Mouse (Mus musculus) liver, embryonic 14.5 days (tissue): ENCODE data around the gene Cgnl1.

Source experiments
- CTCF ChIP-seq: IDR thresholded peaks from 2 replicates; pipeline ENCODE4 v1.5.1; 2016; ENCODE audit warnings: antibody characterized with exemption, low read depth, control low read depth
- EP300 ChIP-seq: IDR thresholded peaks from 2 replicates; pipeline ENCODE4 v1.6.1; 2016; ENCODE audit warnings: antibody characterized with exemption, low read depth

DNA sequence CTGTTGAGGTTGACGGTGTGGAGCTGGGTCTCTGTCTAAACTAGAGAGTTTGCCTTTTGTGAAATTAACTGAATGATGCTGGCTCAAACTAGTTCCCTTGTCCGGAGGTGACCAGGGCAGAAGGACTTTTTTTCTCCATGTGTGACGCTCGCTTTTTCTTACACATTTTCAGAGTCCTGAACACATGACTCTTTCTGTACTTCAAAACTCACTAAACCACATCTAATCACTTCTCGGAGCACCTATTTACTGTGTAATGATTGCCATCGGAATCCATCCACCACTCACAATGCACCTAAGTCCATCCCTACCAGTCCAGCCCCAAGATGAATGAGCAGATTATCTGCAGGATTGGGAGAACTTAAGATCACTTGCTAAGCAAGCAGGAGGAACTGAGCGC, 79.2 kb downstream of the Cgnl1 start:
- TF ChIP-seq CTCF (no peak), EP300 (no peak)
